Mouse (Mus musculus): ENCODE data around the gene Ttc22. TPM values are rescaled to one million over a fixed set of nuclear protein-coding genes. Genes with fewer than 3 reads are reported as not detected.
A peak's percentile ranks its signal among the peaks of the same experiment; 100 is the strongest.

Gene Ttc22
- polyA plus RNA-seq, 1 experiment: 1.3 TPM

DNA sequence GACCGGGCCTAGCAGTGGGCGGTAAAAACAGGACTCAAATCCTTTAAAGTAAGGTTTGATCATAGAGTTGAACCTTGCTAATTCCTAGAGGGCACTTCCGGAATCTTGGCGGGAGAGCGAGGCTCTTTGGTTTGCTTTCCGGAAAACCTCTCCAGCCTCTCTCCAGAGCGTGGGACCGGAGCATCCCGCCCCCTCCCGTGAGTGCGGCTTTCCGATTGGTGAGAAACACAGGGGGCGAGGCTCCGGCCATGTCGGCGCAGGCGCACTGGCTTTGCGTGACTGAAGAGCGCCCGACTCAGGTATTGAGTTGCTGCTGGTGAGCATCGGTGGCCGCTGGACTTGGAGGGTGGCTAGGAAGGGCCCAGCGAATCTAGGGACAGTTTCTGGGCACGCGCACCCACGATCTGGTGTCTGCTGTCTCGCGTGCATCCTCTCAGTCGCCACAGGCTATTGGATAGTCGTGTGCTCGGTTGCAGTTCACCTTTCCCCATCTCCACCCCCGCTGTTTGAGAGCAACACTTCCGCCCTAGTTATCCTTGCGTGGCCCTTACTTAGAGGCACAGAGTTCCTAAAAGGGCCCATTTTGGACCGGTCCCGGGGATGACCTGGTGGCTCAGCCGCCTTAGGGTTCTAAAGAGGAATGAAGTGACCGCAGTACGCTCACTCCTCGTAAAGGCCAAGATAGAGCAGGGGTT lies 28.7 kb downstream of the Ttc22 start, which contains the start of gene Pars2:
Pars2 (plus strand) TSS at position 237 of the 695 bp plus-strand sequence.
- H3K27ac ChIP-seq (ENCODE audit: insufficient read depth, low read length): no peak within 1 kb of the TSS
- TF ChIP-seq CTCF (IDR thresholded peaks at IDR 0.05; ENCODE audit: extremely low read depth, insufficient read depth, low read length): no peak
- peak; percentile 93 for TF ChIP-seq POLR2A (IDR thresholded peaks at IDR 0.05; ENCODE audit: extremely low read depth, insufficient read depth, low read length)

DNA sequence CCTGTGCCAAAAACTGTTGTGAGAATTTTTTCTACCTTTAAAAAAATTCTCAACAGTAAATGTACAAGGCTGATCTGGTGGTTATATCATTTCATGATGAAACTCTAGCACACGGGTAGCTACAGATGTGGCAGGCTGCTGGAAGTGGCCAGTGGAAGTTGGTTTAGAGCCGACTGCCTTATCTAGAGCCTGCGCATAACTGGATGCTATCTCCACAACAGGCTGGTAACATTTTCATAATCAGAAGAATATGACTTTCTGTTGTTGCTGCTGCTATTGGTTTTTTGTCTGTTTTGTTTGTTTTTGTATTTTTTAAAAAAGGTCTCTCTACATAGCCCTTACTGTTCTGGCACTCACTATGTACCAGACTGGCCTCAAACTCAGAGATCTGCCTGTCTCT lies 30.3 kb downstream of the Ttc22 start:
- Histone ChIP-seq H3K4me1 (ENCODE audit: control insufficient read depth, insufficient read depth, low read length) (peaks cover 3% of the 10 kb centered on the region), H3K4me3 (ENCODE audit: insufficient read depth, low read length) (no peak overlapping the region), H3K27ac (ENCODE audit: insufficient read depth, low read length) (no peak overlapping the region)
- TF ChIP-seq CTCF (IDR thresholded peaks at IDR 0.05; ENCODE audit: extremely low read depth, insufficient read depth, low read length) (no peak), POLR2A (IDR thresholded peaks at IDR 0.05; ENCODE audit: extremely low read depth, insufficient read depth, low read length) (no peak)

More for the DNA sequence above, 28.7 kb downstream of the Ttc22 start, which contains the start of gene Pars2:
- Histone ChIP-seq H3K4me1 (ENCODE audit: control insufficient read depth, insufficient read depth, low read length) (peaks cover 3% of the 10 kb centered on the region), H3K4me3 (ENCODE audit: insufficient read depth, low read length) (peak within 1 kb of the TSS; percentile 68)

DNA sequence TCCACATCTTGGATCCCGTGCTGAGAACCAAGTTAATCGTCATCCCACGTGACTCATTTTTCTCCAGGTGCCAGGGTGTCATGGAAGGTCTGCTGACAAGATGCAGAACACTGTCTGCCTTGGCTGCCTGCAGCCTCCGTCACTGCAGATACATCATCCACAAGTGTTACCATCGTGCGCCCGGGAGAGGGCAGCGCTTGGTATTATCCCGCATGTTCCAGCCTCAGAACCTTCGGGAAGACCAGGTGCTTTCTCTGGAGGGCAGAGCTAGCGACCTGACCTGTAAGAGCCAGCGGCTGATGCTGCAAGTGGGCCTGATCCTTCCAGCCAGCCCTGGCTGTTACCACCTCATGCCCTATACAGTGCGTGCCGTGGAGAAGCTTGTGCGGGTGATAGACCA lies 30.8 kb downstream of the Ttc22 start:
- Histone ChIP-seq H3K27ac (ENCODE audit: insufficient read depth, low read length) (no peak overlapping the region), H3K4me3 (ENCODE audit: insufficient read depth, low read length) (no peak overlapping the region), H3K4me1 (ENCODE audit: control insufficient read depth, insufficient read depth, low read length) (peaks cover 3% of the 10 kb centered on the region)
- TF ChIP-seq CTCF (IDR thresholded peaks at IDR 0.05; ENCODE audit: extremely low read depth, insufficient read depth, low read length) (no peak), POLR2A (IDR thresholded peaks at IDR 0.05; ENCODE audit: extremely low read depth, insufficient read depth, low read length) (no peak)

DNA sequence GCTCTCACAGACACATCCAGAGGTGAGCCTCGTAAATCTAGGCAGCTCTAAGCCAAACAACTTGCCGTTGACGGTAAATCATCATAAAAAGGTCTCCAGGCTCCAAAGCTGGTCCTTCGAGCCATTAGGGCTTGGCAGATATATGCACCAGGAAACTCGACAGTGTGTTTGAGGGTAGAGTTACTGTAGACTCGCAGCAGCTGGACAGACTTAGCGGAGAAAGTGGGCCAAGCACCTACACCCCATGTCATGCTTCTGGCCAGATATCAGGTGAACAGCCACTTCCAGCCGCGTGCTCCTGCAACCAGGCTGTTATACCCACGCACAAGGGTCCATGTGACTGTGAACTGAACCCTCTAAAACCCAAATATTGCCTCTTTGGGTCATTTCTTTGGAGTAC lies 33.4 kb downstream of the Ttc22 start:
- Histone ChIP-seq H3K27ac (ENCODE audit: insufficient read depth, low read length) (no peak overlapping the region), H3K4me1 (ENCODE audit: control insufficient read depth, insufficient read depth, low read length) (peaks cover 3% of the 10 kb centered on the region)

DNA sequence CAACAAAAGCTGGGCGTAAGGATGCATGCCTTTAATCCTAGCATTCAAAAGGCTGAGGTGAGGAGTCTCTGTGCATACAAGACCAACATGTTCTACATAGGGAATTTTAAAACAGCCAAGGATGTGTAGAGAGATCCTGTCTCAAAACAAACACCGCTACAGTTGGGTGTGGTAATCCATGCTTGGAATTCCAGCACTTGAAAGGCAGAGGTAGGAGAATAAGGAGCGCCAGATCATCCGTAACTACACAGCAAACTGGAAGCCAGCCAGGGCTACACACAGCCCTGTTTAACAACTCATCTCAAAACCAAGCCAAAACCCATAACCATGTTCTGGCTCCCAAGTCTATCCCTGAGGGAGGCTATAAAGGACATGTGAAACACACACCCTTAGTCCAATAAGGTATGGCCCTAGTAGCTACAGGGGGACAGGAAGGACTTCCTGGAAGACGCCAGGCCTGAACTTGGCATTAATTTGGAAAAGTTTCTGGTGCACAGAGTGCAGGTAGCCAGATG lies 41.8 kb downstream of the Ttc22 start:
- no peak overlapping the region for H3K4me3 ChIP-seq (ENCODE audit: insufficient read depth, low read length)
- TF ChIP-seq POLR2A (IDR thresholded peaks at IDR 0.05; ENCODE audit: extremely low read depth, insufficient read depth, low read length): no peak
- TF ChIP-seq CTCF (IDR thresholded peaks at IDR 0.05; ENCODE audit: extremely low read depth, insufficient read depth, low read length): no peak
- no peak overlapping the region for H3K27ac ChIP-seq (ENCODE audit: insufficient read depth, low read length)
- H3K4me1 ChIP-seq (ENCODE audit: control insufficient read depth, insufficient read depth, low read length): no peaks in the 10 kb centered on the region

More for the DNA sequence above, 33.4 kb downstream of the Ttc22 start:
- TF ChIP-seq POLR2A (IDR thresholded peaks at IDR 0.05; ENCODE audit: extremely low read depth, insufficient read depth, low read length): no peak
- no peak for TF ChIP-seq CTCF (IDR thresholded peaks at IDR 0.05; ENCODE audit: extremely low read depth, insufficient read depth, low read length)
- H3K4me3 ChIP-seq (ENCODE audit: insufficient read depth, low read length): no peak overlapping the region

DNA sequence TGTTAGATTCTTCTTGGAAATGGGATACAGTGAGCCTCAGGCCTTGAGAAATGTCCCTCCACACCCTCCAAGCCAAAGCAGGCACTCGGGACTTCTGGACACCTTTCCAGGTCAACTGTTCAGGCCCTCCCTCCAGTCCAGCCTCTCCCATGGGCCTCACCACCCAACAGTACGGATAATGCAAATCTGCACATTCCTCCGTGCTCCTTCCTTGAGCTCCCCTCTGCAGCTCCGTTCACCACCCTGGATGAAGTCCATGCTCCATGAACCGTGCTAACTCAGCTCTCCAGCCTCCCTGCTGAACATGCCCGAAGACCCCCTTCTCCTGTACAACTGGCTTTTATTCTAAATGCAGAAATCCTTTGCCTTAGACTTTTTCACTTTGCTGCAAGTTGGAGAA lies 42.5 kb downstream of the Ttc22 start:
- no peak for TF ChIP-seq CTCF (IDR thresholded peaks at IDR 0.05; ENCODE audit: extremely low read depth, insufficient read depth, low read length)
- TF ChIP-seq POLR2A (IDR thresholded peaks at IDR 0.05; ENCODE audit: extremely low read depth, insufficient read depth, low read length): no peak
- Histone ChIP-seq H3K27ac (ENCODE audit: insufficient read depth, low read length) (no peak overlapping the region), H3K4me3 (ENCODE audit: insufficient read depth, low read length) (no peak overlapping the region), H3K4me1 (ENCODE audit: control insufficient read depth, insufficient read depth, low read length) (no peaks in the 10 kb centered on the region)

DNA sequence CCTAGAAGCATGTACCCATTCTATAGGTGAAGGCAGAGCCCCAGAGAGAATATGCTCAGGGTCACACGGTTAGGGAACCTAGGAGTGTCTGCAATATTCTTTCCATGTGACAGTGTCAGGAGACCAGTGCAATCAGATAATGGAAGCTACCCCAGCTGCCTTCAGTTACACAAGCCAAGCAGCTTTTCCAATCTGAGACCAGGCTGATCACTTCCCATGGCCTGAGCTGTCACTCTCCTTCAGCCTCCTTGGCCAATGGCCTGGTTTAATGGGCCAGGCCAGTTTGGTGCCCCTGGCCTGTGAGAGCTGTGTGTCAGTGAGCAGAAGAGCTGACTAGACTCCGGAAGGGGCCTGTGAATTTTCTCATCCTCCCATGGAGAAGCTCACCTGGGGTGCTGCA lies 43.0 kb downstream of the Ttc22 start:
- TF ChIP-seq CTCF (IDR thresholded peaks at IDR 0.05; ENCODE audit: extremely low read depth, insufficient read depth, low read length) (no peak), POLR2A (IDR thresholded peaks at IDR 0.05; ENCODE audit: extremely low read depth, insufficient read depth, low read length) (no peak)
- H3K27ac ChIP-seq (ENCODE audit: insufficient read depth, low read length): no peak overlapping the region
- no peak overlapping the region for H3K4me3 ChIP-seq (ENCODE audit: insufficient read depth, low read length)
- H3K4me1 ChIP-seq (ENCODE audit: control insufficient read depth, insufficient read depth, low read length): no peaks in the 10 kb centered on the region

DNA sequence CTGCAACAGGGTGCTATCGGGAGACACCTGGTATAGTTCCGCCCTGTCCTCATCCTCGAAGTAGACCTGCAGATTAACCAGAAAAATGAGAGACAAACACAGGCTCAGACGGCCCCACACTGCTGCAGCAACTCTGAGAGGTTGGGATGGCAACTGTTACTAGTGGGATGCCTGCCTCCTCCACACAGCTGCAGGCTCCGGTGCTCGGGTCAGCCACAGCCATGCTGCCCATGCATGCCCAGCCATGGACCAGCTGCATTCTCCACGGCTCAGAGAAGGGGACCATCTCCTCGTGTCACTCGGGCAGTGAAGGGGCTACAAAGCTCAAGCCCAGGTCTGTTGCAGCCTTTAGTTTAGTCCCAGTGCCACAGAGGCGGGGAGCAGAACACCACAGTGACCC lies 43.4 kb downstream of the Ttc22 start:
- H3K27ac ChIP-seq (ENCODE audit: insufficient read depth, low read length): no peak overlapping the region
- no peak overlapping the region for H3K4me3 ChIP-seq (ENCODE audit: insufficient read depth, low read length)
- TF ChIP-seq CTCF (IDR thresholded peaks at IDR 0.05; ENCODE audit: extremely low read depth, insufficient read depth, low read length) (no peak), POLR2A (IDR thresholded peaks at IDR 0.05; ENCODE audit: extremely low read depth, insufficient read depth, low read length) (no peak)
- H3K4me1 ChIP-seq (ENCODE audit: control insufficient read depth, insufficient read depth, low read length): no peaks in the 10 kb centered on the region

DNA sequence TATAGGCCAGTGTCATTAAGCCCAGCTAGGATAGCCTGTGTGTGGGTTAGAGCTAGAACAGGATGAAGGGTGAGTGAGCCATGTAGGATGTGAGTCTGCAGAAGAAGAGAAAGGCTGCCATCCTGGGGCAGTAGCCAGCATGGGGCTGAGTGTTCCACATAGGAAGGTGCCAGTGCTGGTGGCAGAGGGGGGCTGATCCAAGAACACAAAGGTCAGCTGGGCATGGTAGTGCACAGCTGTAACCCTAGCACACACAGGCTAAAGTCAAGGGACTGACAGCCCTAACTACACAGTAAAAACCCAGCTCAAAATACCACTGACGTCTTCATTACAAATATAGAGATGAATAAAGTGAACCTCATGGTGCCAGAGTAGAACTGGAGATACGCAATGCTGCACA lies 44.3 kb downstream of the Ttc22 start:
- Histone ChIP-seq H3K4me3 (ENCODE audit: insufficient read depth, low read length) (no peak overlapping the region), H3K4me1 (ENCODE audit: control insufficient read depth, insufficient read depth, low read length) (no peaks in the 10 kb centered on the region), H3K27ac (ENCODE audit: insufficient read depth, low read length) (no peak overlapping the region)
- no peak for TF ChIP-seq CTCF (IDR thresholded peaks at IDR 0.05; ENCODE audit: extremely low read depth, insufficient read depth, low read length)
- TF ChIP-seq POLR2A (IDR thresholded peaks at IDR 0.05; ENCODE audit: extremely low read depth, insufficient read depth, low read length): no peak

DNA sequence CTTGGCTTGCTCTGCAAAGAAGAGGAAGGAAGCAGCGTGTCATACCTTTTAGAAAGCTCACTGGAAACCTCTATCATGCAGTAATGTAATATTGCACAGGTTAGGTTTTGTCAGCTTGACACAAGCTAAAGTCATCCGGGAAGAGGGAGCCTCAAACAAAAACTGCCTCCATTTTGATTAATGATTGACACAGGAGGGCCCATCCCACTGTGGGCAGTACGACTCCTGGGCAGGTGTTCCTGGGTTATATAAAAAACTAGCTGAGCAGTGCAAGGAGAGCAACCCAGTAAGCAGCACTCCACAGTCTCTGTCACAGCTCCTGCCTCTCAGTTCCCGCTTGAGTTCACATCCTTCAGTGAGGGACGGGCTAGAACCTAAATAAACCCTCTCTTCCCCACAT lies 54.5 kb downstream of the Ttc22 start:
- no peak overlapping the region for H3K27ac ChIP-seq (ENCODE audit: insufficient read depth, low read length)
- H3K4me3 ChIP-seq (ENCODE audit: insufficient read depth, low read length): no peak overlapping the region
- H3K4me1 ChIP-seq (ENCODE audit: control insufficient read depth, insufficient read depth, low read length): peaks cover 3% of the 10 kb centered on the region; the same call in 1 of the 2 replicates
- no peak for TF ChIP-seq POLR2A (IDR thresholded peaks at IDR 0.05; ENCODE audit: extremely low read depth, insufficient read depth, low read length)
- TF ChIP-seq CTCF (IDR thresholded peaks at IDR 0.05; ENCODE audit: extremely low read depth, insufficient read depth, low read length): no peak

Data from cortical plate, adult 2 months (tissue).